Mouse (Mus musculus): Measurements from ENCODE around the gene Galntl6. TPM values are rescaled to one million over a fixed set of nuclear protein-coding genes. Genes with fewer than 3 reads are reported as not detected.

Galntl6 gene
- polyA plus RNA-seq (2014; fragmentation: Illumina TruSeq; extraction: RNeasy Lipid Tissue Mini Kit (QIAGEN cat#74804); ENCODE audit: low read depth, low replicate concordance): not detected

DNA sequence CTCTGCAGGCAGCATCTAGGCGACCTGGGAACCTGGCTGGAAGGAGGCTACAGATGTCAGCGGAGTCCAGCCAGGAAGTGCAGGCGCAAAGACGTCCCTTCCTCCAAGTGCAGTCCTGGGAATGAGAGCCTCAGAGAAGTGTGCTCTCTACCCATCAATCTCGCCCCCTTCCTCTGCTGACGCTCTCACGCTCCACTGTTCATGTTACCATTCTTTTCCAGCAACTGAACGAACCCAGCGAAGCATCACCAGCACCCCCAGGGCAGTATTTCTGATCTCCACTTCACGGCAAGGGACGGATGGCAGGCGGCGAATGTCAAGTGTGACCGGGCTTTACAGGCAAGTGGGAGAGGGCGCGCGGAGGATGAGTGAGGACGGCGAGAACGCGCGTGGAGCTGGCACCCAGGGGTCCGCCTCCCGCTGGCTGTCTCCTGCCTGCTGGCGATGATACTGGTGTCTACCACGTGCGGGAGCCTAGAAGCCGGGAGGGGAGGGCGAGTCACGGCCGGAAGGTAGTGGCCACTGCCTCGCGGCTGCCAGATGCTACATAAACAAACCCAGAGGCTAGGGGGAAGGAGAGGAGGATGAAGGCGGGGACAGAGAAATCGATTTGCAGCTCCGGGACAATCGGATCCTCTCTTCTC is at the start of gene Galntl6:
Gene Galntl6, minus strand, starts transcription at position 445 of the 644 bp plus-strand sequence.

DNA sequence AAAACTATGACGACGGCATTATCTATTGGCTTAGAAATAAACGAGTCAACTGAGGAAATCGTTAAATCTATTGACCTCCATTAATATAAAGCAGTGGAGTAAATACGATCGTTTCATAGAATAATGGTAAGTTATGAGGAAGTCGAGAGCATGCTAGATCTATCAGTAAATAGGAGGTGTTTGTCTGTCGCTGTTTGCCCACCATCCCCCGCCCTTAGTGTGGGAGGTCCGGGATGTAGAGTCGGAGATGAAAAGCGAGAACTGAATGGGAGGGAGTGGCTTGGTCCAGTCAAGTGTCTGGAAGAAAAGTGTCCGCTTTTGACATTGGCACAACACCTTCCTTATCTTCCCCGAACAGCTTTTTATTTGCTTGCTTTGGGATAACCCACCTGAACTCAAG is 763 bp downstream of the Galntl6 start, which contains the start of gene BC030500:
Gene BC030500, plus strand, starts transcription at position 79 of the 400 bp plus-strand sequence.

Other genes starting within 250 kb of the Galntl6 start
- gene BC030500, start 885 bp downstream of the Galntl6 start, polyA plus RNA-seq (2014; fragmentation: Illumina TruSeq; extraction: RNeasy Lipid Tissue Mini Kit (QIAGEN cat#74804); ENCODE audit: low read depth, low replicate concordance): not detected